Mouse (Mus musculus): ENCODE results near the gene Rnft1. TPM values are rescaled to one million over a fixed set of nuclear protein-coding genes. Genes with fewer than 3 reads are reported as not detected.
A peak's percentile ranks its signal among the peaks of the same experiment; 100 is the strongest.
"Not testable (repeated sequence)": the region's sequence is repeated elsewhere in the genome, so short reads cannot be mapped to it uniquely, and the experiment has no call there.

The Rnft1 gene
- polyA plus RNA-seq (2014; fragmentation: Nextera tagmentation; extraction: Ambion mirVana), result 29.5 and 31.1 TPM in 2 replicates

DNA sequence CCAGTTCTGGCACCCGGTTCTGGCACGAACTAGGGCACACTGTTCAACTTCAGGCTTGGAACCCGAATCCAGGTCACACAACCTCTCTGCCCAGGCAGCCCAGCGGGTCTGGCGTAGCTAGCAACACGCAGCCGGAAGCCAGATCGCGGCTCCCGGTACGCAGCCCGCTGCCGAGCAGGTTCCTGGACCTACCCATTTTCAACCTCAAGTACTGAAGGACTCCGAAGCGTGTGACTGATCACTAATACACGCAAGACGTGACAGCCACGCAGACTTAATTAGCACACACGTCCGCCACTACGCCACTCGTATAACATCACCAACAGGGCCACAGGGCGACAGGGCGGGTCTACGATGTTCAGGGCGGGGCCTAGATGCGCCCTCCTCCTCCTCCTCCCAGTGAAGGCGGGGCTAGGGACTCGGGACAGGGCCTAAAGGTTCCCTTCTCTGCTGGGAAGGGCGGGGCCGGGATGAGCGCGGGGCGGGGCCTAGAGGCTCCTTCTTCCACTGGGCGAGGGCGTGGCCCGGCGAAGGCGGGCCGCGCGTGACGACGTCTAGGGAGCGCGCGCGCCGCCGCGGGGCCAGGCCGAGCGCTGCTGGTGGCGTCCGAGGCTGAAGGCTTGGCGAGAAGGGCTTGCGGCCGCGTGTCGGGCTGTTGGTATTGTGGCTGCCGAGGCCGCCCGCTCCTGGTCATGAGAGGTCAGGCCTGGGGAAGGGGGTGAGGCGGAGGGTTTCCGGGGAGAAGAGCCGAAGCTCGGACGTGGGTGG is at the start of gene Rnft1:
Gene Rnft1 (plus strand): TSS at position 557 of the 768 bp plus-strand sequence.
- DNase-seq (ENCODE audit: low spot score) (peak; percentile 99), ATAC-seq (ENCODE audit: insufficient number of reproducible peaks, low FRiP score, low TSS enrichment, low read depth) (peak; percentile 94)
- Histone ChIP-seq H3K4me3 (ENCODE audit: low read depth, low read length) (peak within 1 kb of the TSS; percentile 76), H3K27me3 (ENCODE audit: control insufficient read depth, insufficient read depth, low read length) (no peaks in the 10 kb centered on the region), H3K9ac (ENCODE audit: low read length) (peak within 1 kb of the TSS; percentile 77), H3K4me1 (ENCODE audit: control insufficient read depth, insufficient read depth, low read length) (peaks cover 4% of the 10 kb centered on the region), H3K36me3 (ENCODE audit: control insufficient read depth, insufficient read depth, low read length) (no peaks in the 10 kb centered on the region), H3K9me3 (ENCODE audit: control insufficient read depth, low read length) (no peaks in the 10 kb centered on the region), H3K27ac (replicated peaks; ENCODE audit: low read depth, low read length) (no peak within 1 kb of the TSS; the same call in 1 of the 2 replicates), H3K4me2 (ENCODE audit: low read depth, severe bottlenecking) (peak within 1 kb of the TSS; percentile 78)
- WGBS, result under 1% methylated on average over 68 of the region's 68 CpGs

DNA sequence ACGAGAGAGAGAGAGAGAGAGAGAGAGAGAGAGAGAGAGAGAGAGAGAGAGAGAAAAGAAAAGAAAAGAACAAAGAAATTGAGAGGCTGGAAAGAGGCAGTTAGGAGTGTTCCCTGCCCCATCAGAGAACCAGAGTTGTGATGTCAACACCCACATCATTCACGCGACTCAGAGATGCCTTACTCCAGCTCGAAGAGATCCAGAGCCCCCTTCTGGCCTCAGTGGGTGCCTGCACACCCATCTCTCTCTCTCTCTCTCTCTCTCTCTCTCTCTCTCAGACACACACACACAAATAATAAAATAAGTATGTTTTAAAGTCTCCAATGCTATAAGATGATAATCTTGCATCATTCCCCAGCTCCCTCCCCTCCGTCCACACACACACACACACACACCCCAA is 47.6 kb upstream of the Rnft1 start:
- no peaks in the 10 kb centered on the region for H3K9me3 ChIP-seq (ENCODE audit: control insufficient read depth, low read length)
- no peak overlapping the region for H3K4me2 ChIP-seq (ENCODE audit: low read depth, severe bottlenecking)
- H3K4me3 ChIP-seq (ENCODE audit: low read depth, low read length), result no peak overlapping the region
- no peaks in the 10 kb centered on the region for H3K4me1 ChIP-seq (ENCODE audit: control insufficient read depth, insufficient read depth, low read length)
- no peak for ATAC-seq (ENCODE audit: insufficient number of reproducible peaks, low FRiP score, low TSS enrichment, low read depth)
- no peak overlapping the region for H3K27ac ChIP-seq (replicated peaks; ENCODE audit: low read depth, low read length)
- no peak overlapping the region for H3K9ac ChIP-seq (ENCODE audit: low read length)
- H3K27me3 ChIP-seq (ENCODE audit: control insufficient read depth, insufficient read depth, low read length), result no peaks in the 10 kb centered on the region
- DNase-seq (ENCODE audit: low spot score), result peak; percentile 54
- no peaks in the 10 kb centered on the region for H3K36me3 ChIP-seq (ENCODE audit: control insufficient read depth, insufficient read depth, low read length)
- 17% methylated on average over 4 of the region's 5 CpGs for WGBS

DNA sequence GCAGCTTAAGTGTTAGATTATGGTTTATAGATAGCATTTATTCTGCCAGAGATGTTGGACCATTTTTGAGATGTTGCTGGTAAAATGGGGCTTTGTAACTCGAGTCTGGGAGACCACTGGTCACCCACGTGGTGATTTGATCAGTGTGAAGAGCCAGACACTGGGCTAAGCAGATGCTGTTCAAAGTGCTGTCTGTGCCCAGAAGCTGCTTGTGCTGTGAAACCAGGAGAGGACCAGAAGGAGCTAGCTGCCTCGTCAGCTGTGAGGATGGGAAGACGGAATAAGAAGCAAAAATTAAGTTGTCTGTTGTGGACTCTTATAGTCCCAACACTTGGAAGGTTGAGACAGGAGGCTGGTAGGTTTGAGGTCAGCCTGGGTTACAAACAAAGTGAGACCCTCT is 46.2 kb upstream of the Rnft1 start:
- Histone ChIP-seq H3K27ac (replicated peaks; ENCODE audit: low read depth, low read length) (no peak overlapping the region), H3K4me1 (ENCODE audit: control insufficient read depth, insufficient read depth, low read length) (no peaks in the 10 kb centered on the region), H3K4me2 (ENCODE audit: low read depth, severe bottlenecking) (no peak overlapping the region), H3K9me3 (ENCODE audit: control insufficient read depth, low read length) (no peaks in the 10 kb centered on the region), H3K36me3 (ENCODE audit: control insufficient read depth, insufficient read depth, low read length) (no peaks in the 10 kb centered on the region), H3K4me3 (ENCODE audit: low read depth, low read length) (no peak overlapping the region), H3K9ac (ENCODE audit: low read length) (no peak overlapping the region), H3K27me3 (ENCODE audit: control insufficient read depth, insufficient read depth, low read length) (no peaks in the 10 kb centered on the region)
- DNase-seq (ENCODE audit: low spot score) (no peak), ATAC-seq (ENCODE audit: insufficient number of reproducible peaks, low FRiP score, low TSS enrichment, low read depth) (no peak)
- WGBS, result 52% methylated on average over 4 of the region's 4 CpGs

DNA sequence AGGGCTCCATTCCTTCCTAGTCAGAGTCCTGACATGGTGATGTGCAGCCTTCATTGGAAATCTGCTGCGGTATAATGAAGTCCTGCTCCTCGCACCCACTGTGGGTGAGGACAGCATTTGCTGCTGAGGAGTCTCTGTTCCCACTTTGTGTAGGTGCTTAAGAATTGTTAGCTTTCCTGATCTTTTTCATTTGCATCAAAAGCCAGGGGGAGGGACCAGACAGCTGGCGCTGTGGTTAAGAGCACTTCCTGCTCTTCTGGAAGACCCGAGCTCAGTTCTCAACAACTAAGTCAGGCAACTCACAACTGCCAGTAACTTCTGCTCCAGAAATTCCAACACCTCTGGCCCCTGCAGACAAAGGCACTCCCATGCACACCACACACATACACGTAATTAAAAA is 43.7 kb upstream of the Rnft1 start:
- H3K4me1 ChIP-seq (ENCODE audit: control insufficient read depth, insufficient read depth, low read length), result no peaks in the 10 kb centered on the region
- no peak overlapping the region for H3K27ac ChIP-seq (replicated peaks; ENCODE audit: low read depth, low read length)
- DNase-seq (ENCODE audit: low spot score) (no peak), ATAC-seq (ENCODE audit: insufficient number of reproducible peaks, low FRiP score, low TSS enrichment, low read depth) (no peak)
- H3K27me3 ChIP-seq (ENCODE audit: control insufficient read depth, insufficient read depth, low read length), result no peaks in the 10 kb centered on the region
- no peak overlapping the region for H3K4me3 ChIP-seq (ENCODE audit: low read depth, low read length)
- no peaks in the 10 kb centered on the region for H3K36me3 ChIP-seq (ENCODE audit: control insufficient read depth, insufficient read depth, low read length)
- no peak overlapping the region for H3K4me2 ChIP-seq (ENCODE audit: low read depth, severe bottlenecking)
- WGBS, result 68% methylated on average over 5 of the region's 5 CpGs
- no peak overlapping the region for H3K9ac ChIP-seq (ENCODE audit: low read length)
- H3K9me3 ChIP-seq (ENCODE audit: control insufficient read depth, low read length), result no peaks in the 10 kb centered on the region

DNA sequence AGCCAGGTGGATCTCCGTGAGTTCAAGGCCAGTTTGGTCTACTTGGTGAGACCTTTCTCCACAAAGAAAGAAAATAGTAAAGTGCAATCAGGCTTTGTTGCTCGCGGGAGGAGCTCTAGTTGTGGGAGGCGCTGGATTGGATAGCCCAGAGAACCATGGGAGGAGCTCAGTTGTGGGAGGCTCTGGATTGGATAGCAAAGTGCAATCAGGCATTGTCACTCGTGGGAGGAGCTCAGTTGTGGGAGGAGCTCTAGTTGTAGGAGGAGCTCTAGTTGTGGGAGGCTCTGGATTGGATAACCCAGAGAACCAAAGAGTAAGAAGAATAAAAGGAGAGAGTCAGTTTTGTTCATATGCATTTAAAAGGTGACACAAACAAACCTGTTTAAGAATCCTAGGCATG is 30.5 kb upstream of the Rnft1 start:
- 91% methylated on average over 5 of the region's 5 CpGs for WGBS
- Histone ChIP-seq H3K4me2 (ENCODE audit: low read depth, severe bottlenecking) (no peak overlapping the region), H3K4me1 (ENCODE audit: control insufficient read depth, insufficient read depth, low read length) (no peaks in the 10 kb centered on the region), H3K4me3 (ENCODE audit: low read depth, low read length) (no peak overlapping the region), H3K27me3 (ENCODE audit: control insufficient read depth, insufficient read depth, low read length) (no peaks in the 10 kb centered on the region), H3K36me3 (ENCODE audit: control insufficient read depth, insufficient read depth, low read length) (no peaks in the 10 kb centered on the region), H3K9me3 (ENCODE audit: control insufficient read depth, low read length) (no peaks in the 10 kb centered on the region), H3K9ac (ENCODE audit: low read length) (no peak overlapping the region), H3K27ac (replicated peaks; ENCODE audit: low read depth, low read length) (no peak overlapping the region)
- ATAC-seq (ENCODE audit: insufficient number of reproducible peaks, low FRiP score, low TSS enrichment, low read depth), result no peak
- no peak for DNase-seq (ENCODE audit: low spot score)

DNA sequence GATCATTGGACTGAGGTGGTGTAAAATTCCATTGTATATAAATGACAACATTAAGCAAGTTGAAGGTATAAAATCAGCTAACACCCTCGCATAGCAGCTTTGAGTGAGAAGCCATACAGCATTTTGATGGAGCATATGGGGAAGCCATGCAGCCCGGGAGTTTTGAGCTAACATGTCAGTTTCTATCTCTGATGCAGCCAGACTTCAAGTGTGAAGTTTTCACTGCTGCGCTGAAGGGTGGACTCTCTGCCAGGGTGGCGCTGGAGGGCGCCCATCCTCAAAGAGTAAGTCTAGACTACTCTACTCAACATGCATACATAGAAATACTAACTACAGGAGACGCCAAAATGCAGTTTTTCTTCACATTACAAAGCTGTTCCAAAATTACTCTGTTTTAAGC is 26.9 kb upstream of the Rnft1 start:
- Histone ChIP-seq H3K4me2 (ENCODE audit: low read depth, severe bottlenecking) (no peak overlapping the region), H3K27me3 (ENCODE audit: control insufficient read depth, insufficient read depth, low read length) (no peaks in the 10 kb centered on the region), H3K36me3 (ENCODE audit: control insufficient read depth, insufficient read depth, low read length) (no peaks in the 10 kb centered on the region), H3K9me3 (ENCODE audit: control insufficient read depth, low read length) (no peaks in the 10 kb centered on the region), H3K4me1 (ENCODE audit: control insufficient read depth, insufficient read depth, low read length) (no peaks in the 10 kb centered on the region), H3K27ac (replicated peaks; ENCODE audit: low read depth, low read length) (no peak overlapping the region), H3K9ac (ENCODE audit: low read length) (no peak overlapping the region), H3K4me3 (ENCODE audit: low read depth, low read length) (no peak overlapping the region)
- WGBS, result 86% methylated on average over 6 of the region's 6 CpGs
- DNase-seq (ENCODE audit: low spot score), result no peak
- ATAC-seq (ENCODE audit: insufficient number of reproducible peaks, low FRiP score, low TSS enrichment, low read depth), result no peak

DNA sequence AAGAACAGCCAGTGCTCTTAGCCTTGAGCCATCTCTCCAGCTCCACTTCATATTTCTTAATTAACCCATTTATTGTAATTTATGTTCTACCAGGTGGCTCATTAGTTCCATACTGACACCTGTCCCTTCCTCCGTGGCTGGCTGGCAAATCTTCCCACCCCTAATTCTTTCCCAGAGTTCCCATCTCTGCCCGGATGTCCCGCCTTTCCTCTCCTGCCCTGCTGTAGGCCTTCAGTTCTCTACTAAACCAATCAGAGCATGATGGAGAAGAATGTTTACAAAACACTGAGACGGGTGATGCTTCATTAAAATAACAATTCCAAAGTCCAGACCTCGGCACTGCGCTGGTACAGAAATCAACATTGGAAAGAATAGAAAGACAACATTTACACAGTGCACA is 25.6 kb upstream of the Rnft1 start:
- H3K4me2 ChIP-seq (ENCODE audit: low read depth, severe bottlenecking), result no peak overlapping the region
- no peak overlapping the region for H3K27ac ChIP-seq (replicated peaks; ENCODE audit: low read depth, low read length)
- no peaks in the 10 kb centered on the region for H3K27me3 ChIP-seq (ENCODE audit: control insufficient read depth, insufficient read depth, low read length)
- no peak overlapping the region for H3K9ac ChIP-seq (ENCODE audit: low read length)
- no peak for ATAC-seq (ENCODE audit: insufficient number of reproducible peaks, low FRiP score, low TSS enrichment, low read depth)
- H3K4me3 ChIP-seq (ENCODE audit: low read depth, low read length), result no peak overlapping the region
- H3K9me3 ChIP-seq (ENCODE audit: control insufficient read depth, low read length), result no peaks in the 10 kb centered on the region
- WGBS, result 91% methylated on average over 6 of the region's 6 CpGs
- H3K4me1 ChIP-seq (ENCODE audit: control insufficient read depth, insufficient read depth, low read length), result no peaks in the 10 kb centered on the region
- H3K36me3 ChIP-seq (ENCODE audit: control insufficient read depth, insufficient read depth, low read length), result no peaks in the 10 kb centered on the region
- DNase-seq (ENCODE audit: low spot score), result no peak

DNA sequence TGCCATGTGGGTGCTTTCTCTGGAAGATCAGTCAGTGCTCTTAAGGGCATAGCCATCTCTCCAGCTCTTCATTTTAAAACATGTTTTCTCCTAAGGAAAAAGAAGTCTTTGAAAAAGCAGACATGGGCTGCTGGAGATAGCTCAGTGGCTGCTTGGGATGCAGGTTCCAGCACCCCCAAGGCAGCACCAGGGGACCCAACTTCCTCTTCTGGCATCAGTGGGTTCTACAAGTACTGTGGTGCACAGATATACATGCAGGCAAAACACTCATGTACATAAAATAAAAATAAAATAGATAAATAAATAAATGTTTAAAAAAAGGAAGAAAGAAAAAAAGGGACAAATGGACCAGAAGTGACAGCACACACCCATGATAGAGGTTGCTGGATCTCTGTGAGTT is 21.9 kb upstream of the Rnft1 start:
- no peaks in the 10 kb centered on the region for H3K27me3 ChIP-seq (ENCODE audit: control insufficient read depth, insufficient read depth, low read length)
- ATAC-seq (ENCODE audit: insufficient number of reproducible peaks, low FRiP score, low TSS enrichment, low read depth), result no peak
- no peak overlapping the region for H3K4me3 ChIP-seq (ENCODE audit: low read depth, low read length)
- H3K27ac ChIP-seq (replicated peaks; ENCODE audit: low read depth, low read length), result no peak overlapping the region
- no peaks in the 10 kb centered on the region for H3K9me3 ChIP-seq (ENCODE audit: control insufficient read depth, low read length)
- no peak overlapping the region for H3K9ac ChIP-seq (ENCODE audit: low read length)
- no peak for DNase-seq (ENCODE audit: low spot score)
- no peaks in the 10 kb centered on the region for H3K36me3 ChIP-seq (ENCODE audit: control insufficient read depth, insufficient read depth, low read length)
- H3K4me2 ChIP-seq (ENCODE audit: low read depth, severe bottlenecking), result no peak overlapping the region
- no peaks in the 10 kb centered on the region for H3K4me1 ChIP-seq (ENCODE audit: control insufficient read depth, insufficient read depth, low read length)

DNA sequence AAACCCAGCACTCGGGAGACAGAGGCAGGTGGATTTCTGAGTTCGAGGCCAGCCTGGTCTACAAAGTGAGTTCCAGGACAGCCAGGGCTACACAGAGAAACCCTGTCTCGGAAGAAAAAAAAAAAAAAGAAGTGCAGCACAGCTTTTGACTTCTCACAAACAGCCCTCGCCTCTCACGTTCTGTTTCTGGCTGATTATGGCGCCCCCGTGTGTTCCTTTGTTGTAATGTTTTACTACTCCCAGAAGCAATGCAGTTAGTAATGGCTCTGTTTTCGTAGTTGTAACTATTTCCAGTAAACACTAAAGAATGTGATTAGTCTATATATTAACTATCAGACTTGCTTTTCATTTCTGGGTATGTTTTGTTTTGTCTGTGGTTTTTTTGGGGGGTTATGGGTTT is 20.2 kb upstream of the Rnft1 start:
- not testable (repeated sequence) for H3K36me3 ChIP-seq (ENCODE audit: control insufficient read depth, insufficient read depth, low read length); H3K9me3 ChIP-seq (ENCODE audit: control insufficient read depth, low read length); H3K4me3 ChIP-seq (ENCODE audit: low read depth, low read length); ATAC-seq (ENCODE audit: insufficient number of reproducible peaks, low FRiP score, low TSS enrichment, low read depth); H3K4me2 ChIP-seq (ENCODE audit: low read depth, severe bottlenecking); H3K4me1 ChIP-seq (ENCODE audit: control insufficient read depth, insufficient read depth, low read length); H3K27ac ChIP-seq (replicated peaks; ENCODE audit: low read depth, low read length); H3K27me3 ChIP-seq (ENCODE audit: control insufficient read depth, insufficient read depth, low read length); H3K9ac ChIP-seq (ENCODE audit: low read length)
- WGBS, result 19% methylated on average over 8 of the region's 8 CpGs
- DNase-seq (ENCODE audit: low spot score), result peak; percentile 88

Data from limb, embryonic 11.5 days (tissue).